12 mouse cellular contexts compared by ENCODE assay signal in the genomic region with DNA sequence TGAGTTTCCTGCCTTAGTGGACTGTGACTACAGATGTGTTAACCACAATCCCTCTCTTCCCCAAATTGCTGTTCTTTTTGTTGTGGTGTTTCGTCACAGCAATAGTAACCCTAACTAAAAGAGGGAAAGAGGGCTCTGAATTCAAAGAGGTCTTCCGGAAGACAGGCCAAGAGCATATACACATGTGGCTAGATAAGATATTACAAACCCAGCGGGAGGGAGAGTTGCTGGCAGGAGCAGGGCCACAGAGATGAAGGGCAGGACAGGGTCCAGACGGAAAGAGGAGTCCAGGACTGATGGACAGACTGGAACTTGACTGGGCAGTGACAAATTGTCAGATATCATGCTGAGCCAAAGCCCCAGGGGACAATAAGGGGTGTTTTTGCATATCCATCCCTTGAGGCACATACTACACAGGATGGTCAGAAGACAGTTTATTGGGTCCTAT. TPM values are rescaled to one million over a fixed set of nuclear protein-coding genes. Genes with fewer than 3 reads are reported as not detected.
A peak's percentile ranks its signal among the peaks of the same experiment; 100 is the strongest.
DNase-seq lines count a peak whose midpoint lies in the region; ATAC-seq and TF ChIP-seq lines count a peak whose summit lies in the region.
"Had no signal": no experiment of that assay in that cellular context is flagged by ENCODE, and none has a peak within 500 bp of the region (broad histone marks: within the 10 kb centered on the region; RNA-seq: fewer than 3 reads in every experiment).

No protein-coding gene starts in this region.

- TF ChIP-seq CTCF in liver, embryonic 14.5 days (IDR thresholded peaks at IDR 0.05; ENCODE audit: low read depth), result no peak

- H3K4me1 ChIP-seq in heart, embryonic 13.5 days, result peaks cover 26% of the 10 kb centered on the region
- peaks cover 57% of the 10 kb centered on the region in 2 experiments for H3K4me1 ChIP-seq in liver, embryonic 14.5 days (replicated peaks; ENCODE audit: control insufficient read depth in 2 of 2, insufficient read depth in 2 of 2, low read length in 1 of 2)
- 0 out of 2 replicates have a peak, but pooled peaks cover 4% of the 10 kb centered on the region for H3K4me1 ChIP-seq in kidney, embryonic 14.5 days (ENCODE audit: control insufficient read depth, insufficient read depth, low read length)

- intact Hi-C loops in heart, postnatal 10 days (cut with DNase I), result no loop called here

- H3K9me3 ChIP-seq in heart, embryonic 13.5 days, result no peaks in the 10 kb centered on the region
- no peaks in the 10 kb centered on the region for H3K9me3 ChIP-seq in liver, embryonic 14.5 days (ENCODE audit: control insufficient read depth, low read length)
- H3K9me3 ChIP-seq in kidney, embryonic 14.5 days (ENCODE audit: control insufficient read depth, low read length), result no peaks in the 10 kb centered on the region
- H3K9me3 ChIP-seq: midbrain, embryonic 10.5 days had no signal

- H3K36me3 ChIP-seq in heart, embryonic 13.5 days, result no peaks in the 10 kb centered on the region
- H3K36me3 ChIP-seq in liver, embryonic 14.5 days (replicated peaks; ENCODE audit: control insufficient read depth, insufficient read depth, low read depth), result no peaks in the 10 kb centered on the region
- H3K36me3 ChIP-seq in kidney, embryonic 14.5 days (ENCODE audit: control insufficient read depth, insufficient read depth, low read length), result no peaks in the 10 kb centered on the region
- H3K36me3 ChIP-seq: midbrain, embryonic 10.5 days had no signal

- 0 out of 2 replicates have a peak overlapping the region, but pooled peaks have one; percentile 2 for H3K9ac ChIP-seq in heart, embryonic 13.5 days
- H3K9ac ChIP-seq in liver, embryonic 14.5 days (replicated peaks), result peak overlapping the region; percentile 64
- no peak overlapping the region for H3K9ac ChIP-seq in kidney, embryonic 14.5 days (ENCODE audit: low read depth, low read length)

- 20% methylated on average over 4 of the region's 4 CpGs for WGBS in heart, embryonic 13.5 days
- 6% methylated on average over 4 of the region's 4 CpGs for WGBS in liver, embryonic 14.5 days (ENCODE audit: insufficient replicate concordance)
- WGBS in kidney, embryonic 14.5 days, result 72% methylated on average over 4 of the region's 4 CpGs

- peak; percentile 85 for TF ChIP-seq EP300 in liver, embryonic 14.5 days (IDR thresholded peaks at IDR 0.05; ENCODE audit: low read depth)

- no peak overlapping the region for H3K27ac ChIP-seq in heart, embryonic 13.5 days (replicated peaks)
- peak overlapping the region; percentile 100 for H3K27ac ChIP-seq in liver, embryonic 14.5 days
- H3K27ac ChIP-seq in kidney, embryonic 14.5 days (ENCODE audit: low read depth, low read length), result no peak overlapping the region
- H3K27ac ChIP-seq: midbrain, embryonic 10.5 days had no signal

- no peak overlapping the region for H3K4me2 ChIP-seq in heart, embryonic 13.5 days
- H3K4me2 ChIP-seq in liver, embryonic 14.5 days (ENCODE audit: low read depth), result peak overlapping the region; percentile 87
- H3K4me2 ChIP-seq in kidney, embryonic 14.5 days (replicated peaks; ENCODE audit: low read depth, low read length), result no peak overlapping the region

- no peak for ATAC-seq in heart, embryonic 13.5 days (ENCODE audit: extremely low read depth, insufficient number of reproducible peaks, low FRiP score, low TSS enrichment)
- peak; percentile 64 for ATAC-seq in liver, embryonic 14.5 days (ENCODE audit: insufficient read depth)
- no peak for ATAC-seq in kidney, embryonic 14.5 days (ENCODE audit: low FRiP score, low TSS enrichment)
- ATAC-seq: intestine, postnatal 0 days had no signal

- DNase-seq in heart, postnatal 10 days, result no peak
- peak; percentile 63 for DNase-seq in c-Kit-positive CD71-positive TER-119-negative erythroid progenitor cells, embryonic 14.5 days (ENCODE audit: low read depth)
- peak; percentile 74 to 78 (median 77) for DNase-seq in liver, embryonic 14.5 days (ENCODE audit: low read depth in 3 of 3, low spot score in 3 of 3)
- DNase-seq in spleen, postnatal 36 days (ENCODE audit: low spot score in 2 of 2), result peak; percentile 41 to 61
- DNase-seq in adrenal gland, postnatal 25 days, result no peak
- no peak for DNase-seq in right cerebral cortex, postnatal 14 days
- DNase-seq: kidney, postnatal 36 days had no signal

- no peak overlapping the region for H3K4me3 ChIP-seq in heart, embryonic 13.5 days
- peak overlapping the region; percentile 30 to 47 for H3K4me3 ChIP-seq in liver, embryonic 14.5 days (ENCODE audit: insufficient read depth in 1 of 2, low read depth in 2 of 2, low read length in 2 of 2)
- H3K4me3 ChIP-seq in kidney, embryonic 14.5 days (ENCODE audit: low read length), result no peak overlapping the region
- H3K4me3 ChIP-seq: midbrain, embryonic 10.5 days; myocyte had no signal

- no peaks in the 10 kb centered on the region for H3K27me3 ChIP-seq in heart, embryonic 13.5 days (replicated peaks)
- no peaks in the 10 kb centered on the region for H3K27me3 ChIP-seq in liver, embryonic 14.5 days (ENCODE audit: control insufficient read depth, insufficient read depth, low read length)
- no peaks in the 10 kb centered on the region for H3K27me3 ChIP-seq in kidney, embryonic 14.5 days (ENCODE audit: control insufficient read depth, insufficient read depth, low read length)

RNA-seq across cellular contexts. Expression of a gene that starts 3.6 kb away (rescaled TPM):
- polyA plus RNA-seq in heart, embryonic 13.5 days (2015; fragmentation: Nextera tagmentation; extraction: Ambion mirVana), result 50.8 and 54.8 TPM in 2 replicates
- total RNA-seq in heart, postnatal 10 days (2021), result 10 to 100 TPM; 60.4 to 60.9 TPM
- 19.8 and 21.0 TPM in 2 replicates for polyA plus RNA-seq in liver, embryonic 14.5 days (2012; rRNA removed)
- polyA plus RNA-seq in liver, embryonic 14.5 days (2014; fragmentation: Nextera tagmentation; extraction: Ambion mirVana), result 43.2 and 51.2 TPM in 2 replicates
- total RNA-seq in adrenal gland, postnatal 25 days (2021), result 53.4 and 53.8 TPM in 2 replicates
- polyA plus RNA-seq in kidney, embryonic 14.5 days (2014; fragmentation: Nextera tagmentation; extraction: Ambion mirVana), result 47.0 and 76.3 TPM in 2 replicates

RNA-seq across cellular contexts. Expression of a gene that starts 18.7 kb away (rescaled TPM):
- 36.3 TPM in 2 replicates for polyA plus RNA-seq in heart, embryonic 13.5 days (2015; fragmentation: Nextera tagmentation; extraction: Ambion mirVana)
- 10 to 100 TPM; 32.7 to 37.3 TPM for total RNA-seq in heart, postnatal 10 days (2021)
- polyA plus RNA-seq in liver, embryonic 14.5 days (2012; rRNA removed), result 6.3 and 12.1 TPM in 2 replicates
- 23.0 and 24.2 TPM in 2 replicates for polyA plus RNA-seq in liver, embryonic 14.5 days (2014; fragmentation: Nextera tagmentation; extraction: Ambion mirVana)
- 50.5 and 57.8 TPM in 2 replicates for total RNA-seq in adrenal gland, postnatal 25 days (2021)
- 28.9 and 38.8 TPM in 2 replicates for polyA plus RNA-seq in kidney, embryonic 14.5 days (2014; fragmentation: Nextera tagmentation; extraction: Ambion mirVana)

Comparison
In these comparisons a context has a peak if more than half of its experiments do, and no peak if none do; other contexts are left out.
1. H3K4me3 ChIP-seq: peak in liver, embryonic 14.5 days (2 of 2); none in heart, embryonic 13.5 days (single experiment) and kidney, embryonic 14.5 days (single experiment).
2. DNase-seq: peak in c-Kit-positive CD71-positive TER-119-negative erythroid progenitor cells, embryonic 14.5 days (single experiment), liver, embryonic 14.5 days (3 of 3) and spleen, postnatal 36 days (2 of 2); none in heart, postnatal 10 days (0 of 2), adrenal gland, postnatal 25 days (single experiment) and right cerebral cortex, postnatal 14 days (single experiment).